Mouse (Mus musculus): ENCODE measurements around the gene Slc25a44. TPM values are rescaled to one million over a fixed set of nuclear protein-coding genes. Genes with fewer than 3 reads are reported as not detected.
A peak's percentile ranks its signal among the peaks of the same experiment; 100 is the strongest.

Slc25a44 gene
- 20.6 and 20.7 TPM in 2 replicates for polyA plus RNA-seq (2014; fragmentation: Nextera tagmentation; extraction: Ambion mirVana)

DNA sequence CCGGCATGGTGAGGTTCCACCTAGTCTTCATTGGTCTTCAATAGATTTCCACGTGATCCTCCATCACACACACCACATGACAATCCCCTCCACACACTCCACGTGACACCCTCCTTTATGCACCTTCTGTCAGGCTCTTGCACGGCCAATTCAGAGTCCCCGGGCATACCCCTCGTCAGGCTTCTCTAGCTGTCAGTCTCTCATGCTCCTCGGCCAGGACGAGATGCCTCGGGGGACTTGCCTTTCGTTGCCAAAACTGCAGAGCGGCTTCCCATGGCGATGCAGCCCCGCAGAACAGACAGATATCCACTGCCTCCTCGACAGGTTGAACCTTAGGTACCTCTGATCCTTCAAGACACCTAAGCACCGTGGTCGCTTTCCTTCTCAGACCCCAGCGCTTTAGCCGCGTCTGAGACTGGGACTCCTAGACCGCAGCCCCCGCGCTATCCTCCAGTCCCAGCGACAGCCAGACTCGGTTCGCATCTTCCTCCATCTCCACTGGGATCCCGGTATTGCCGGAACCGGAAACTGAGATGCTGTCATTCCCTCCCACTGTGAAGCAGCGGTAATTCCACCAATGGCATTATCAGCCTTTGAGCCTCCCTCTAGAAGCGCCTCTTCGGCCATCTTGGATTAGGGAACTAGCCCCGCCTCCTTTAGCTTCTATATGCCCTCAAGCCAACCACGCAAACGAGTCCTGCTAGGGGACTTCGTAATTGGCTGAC is at the start of gene Slc25a44:
Slc25a44 (minus strand) TSS at position 535 of the 725 bp plus-strand sequence.
- peak; percentile 78 for DNase-seq (ENCODE audit: low spot score)
- ATAC-seq (replicated peaks; ENCODE audit: low FRiP score), result peak; percentile 95
- Histone ChIP-seq H3K4me3 (ENCODE audit: low read depth, low read length) (peak within 1 kb of the TSS; percentile 82), H3K36me3 (ENCODE audit: control insufficient read depth, insufficient read depth, low read length) (peaks cover 13% of the 10 kb centered on the region; the same call in 1 of the 2 replicates), H3K9me3 (ENCODE audit: control insufficient read depth, low read length) (no peaks in the 10 kb centered on the region), H3K4me2 (peak within 1 kb of the TSS; percentile 91), H3K27me3 (replicated peaks; ENCODE audit: control insufficient read depth, insufficient read depth, low read length) (no peaks in the 10 kb centered on the region), H3K9ac (ENCODE audit: low read depth, low read length) (peak within 1 kb of the TSS; percentile 76), H3K4me1 (replicated peaks; ENCODE audit: control insufficient read depth, insufficient read depth, low read length) (peaks cover 24% of the 10 kb centered on the region), H3K27ac (ENCODE audit: low read depth, low read length) (peak within 1 kb of the TSS; percentile 26)
- WGBS, result 2% methylated on average over 35 of the region's 35 CpGs

DNA sequence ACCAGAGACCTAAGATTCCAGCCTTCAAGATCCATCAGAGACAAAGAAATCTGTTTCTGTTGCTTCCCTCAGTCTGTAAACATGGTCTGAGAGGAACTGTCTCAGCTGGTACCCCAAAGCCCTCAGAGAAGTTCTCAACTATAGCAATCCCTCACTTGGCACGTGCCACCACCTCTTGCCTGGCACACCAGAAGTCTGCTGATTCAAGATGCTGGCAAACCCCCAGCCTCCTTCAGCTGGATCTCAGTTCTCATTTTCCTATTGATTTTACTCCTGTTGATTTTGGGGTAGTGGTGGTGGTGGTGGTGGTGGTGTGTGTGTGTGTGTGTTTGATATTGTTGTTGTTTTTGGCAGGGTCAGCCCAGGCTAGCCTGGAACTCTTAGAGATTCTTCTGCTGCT is 48.6 kb upstream of the Slc25a44 start:
- 92% methylated on average over 1 of the region's 1 CpGs for WGBS
- Histone ChIP-seq H3K4me2 (no peak overlapping the region), H3K36me3 (ENCODE audit: control insufficient read depth, insufficient read depth, low read length) (no peaks in the 10 kb centered on the region), H3K4me3 (ENCODE audit: low read depth, low read length) (no peak overlapping the region), H3K27me3 (replicated peaks; ENCODE audit: control insufficient read depth, insufficient read depth, low read length) (no peaks in the 10 kb centered on the region), H3K9me3 (ENCODE audit: control insufficient read depth, low read length) (no peaks in the 10 kb centered on the region), H3K27ac (ENCODE audit: low read depth, low read length) (no peak overlapping the region), H3K4me1 (replicated peaks; ENCODE audit: control insufficient read depth, insufficient read depth, low read length) (no peaks in the 10 kb centered on the region; the same call in 1 of the 2 replicates), H3K9ac (ENCODE audit: low read depth, low read length) (no peak overlapping the region)
- ATAC-seq (replicated peaks; ENCODE audit: low FRiP score) (no peak), DNase-seq (ENCODE audit: low spot score) (no peak)

DNA sequence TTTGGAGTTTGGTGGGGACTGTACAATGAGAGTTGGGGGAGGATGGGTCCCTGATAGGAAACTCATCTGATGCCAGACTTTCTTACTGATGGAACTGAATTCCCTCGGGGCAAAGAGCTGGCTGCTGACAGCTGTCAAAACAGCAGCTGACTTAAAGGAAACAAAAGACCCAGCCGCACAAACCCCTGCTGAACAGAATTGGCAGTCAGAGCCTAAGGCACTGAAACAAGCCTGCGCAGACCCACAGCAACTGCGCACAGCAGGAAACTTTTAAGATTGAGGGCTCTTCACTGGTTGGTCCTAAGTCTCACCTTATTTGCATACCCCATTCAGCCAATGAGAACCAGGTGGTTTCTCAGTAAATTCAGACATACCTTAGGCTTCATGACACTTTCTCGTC is 48.1 kb upstream of the Slc25a44 start:
- H3K4me2 ChIP-seq, result no peak overlapping the region
- no peak overlapping the region for H3K4me3 ChIP-seq (ENCODE audit: low read depth, low read length)
- no peaks in the 10 kb centered on the region for H3K27me3 ChIP-seq (replicated peaks; ENCODE audit: control insufficient read depth, insufficient read depth, low read length)
- no peak overlapping the region for H3K9ac ChIP-seq (ENCODE audit: low read depth, low read length)
- H3K4me1 ChIP-seq (replicated peaks; ENCODE audit: control insufficient read depth, insufficient read depth, low read length), result no peaks in the 10 kb centered on the region; the same call in 1 of the 2 replicates
- ATAC-seq (replicated peaks; ENCODE audit: low FRiP score) (no peak), DNase-seq (ENCODE audit: low spot score) (no peak)
- WGBS, result 51% methylated on average over 5 of the region's 5 CpGs
- no peak overlapping the region for H3K27ac ChIP-seq (ENCODE audit: low read depth, low read length)
- H3K36me3 ChIP-seq (ENCODE audit: control insufficient read depth, insufficient read depth, low read length), result no peaks in the 10 kb centered on the region
- H3K9me3 ChIP-seq (ENCODE audit: control insufficient read depth, low read length), result no peaks in the 10 kb centered on the region

DNA sequence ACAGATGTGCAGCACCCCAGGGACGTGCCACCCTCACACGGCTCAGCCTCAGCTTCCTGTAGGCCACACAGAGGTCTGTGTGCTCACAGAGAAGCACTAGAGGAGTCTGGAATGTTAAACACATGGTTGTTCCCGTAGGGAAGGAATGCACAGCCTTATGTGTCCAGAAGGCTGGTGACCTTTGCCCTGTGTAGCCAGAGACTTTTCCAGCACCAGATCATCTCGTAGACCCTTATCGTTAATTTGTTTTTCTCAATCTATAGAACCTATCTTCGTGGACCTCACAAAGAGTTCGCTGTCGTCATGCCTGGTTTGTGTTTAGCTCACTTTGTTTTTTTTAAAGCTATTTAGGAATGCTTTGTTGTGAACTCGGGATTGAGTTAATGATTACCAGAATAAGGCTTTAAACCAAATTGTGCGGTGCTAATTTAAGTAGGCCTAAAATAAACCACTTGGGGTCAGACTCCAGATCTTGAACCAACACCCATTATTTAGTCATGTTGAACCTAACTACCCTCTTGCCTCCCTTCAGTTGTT is 46.1 kb upstream of the Slc25a44 start:
- Histone ChIP-seq H3K4me1 (replicated peaks; ENCODE audit: control insufficient read depth, insufficient read depth, low read length) (no peaks in the 10 kb centered on the region; the same call in 1 of the 2 replicates), H3K27ac (ENCODE audit: low read depth, low read length) (no peak overlapping the region), H3K9ac (ENCODE audit: low read depth, low read length) (no peak overlapping the region), H3K4me2 (no peak overlapping the region), H3K27me3 (replicated peaks; ENCODE audit: control insufficient read depth, insufficient read depth, low read length) (no peaks in the 10 kb centered on the region), H3K36me3 (ENCODE audit: control insufficient read depth, insufficient read depth, low read length) (no peaks in the 10 kb centered on the region), H3K4me3 (ENCODE audit: low read depth, low read length) (no peak overlapping the region), H3K9me3 (ENCODE audit: control insufficient read depth, low read length) (no peaks in the 10 kb centered on the region)
- ATAC-seq (replicated peaks; ENCODE audit: low FRiP score), result no peak
- WGBS, result 59% methylated on average over 10 of the region's 10 CpGs
- no peak for DNase-seq (ENCODE audit: low spot score)

DNA sequence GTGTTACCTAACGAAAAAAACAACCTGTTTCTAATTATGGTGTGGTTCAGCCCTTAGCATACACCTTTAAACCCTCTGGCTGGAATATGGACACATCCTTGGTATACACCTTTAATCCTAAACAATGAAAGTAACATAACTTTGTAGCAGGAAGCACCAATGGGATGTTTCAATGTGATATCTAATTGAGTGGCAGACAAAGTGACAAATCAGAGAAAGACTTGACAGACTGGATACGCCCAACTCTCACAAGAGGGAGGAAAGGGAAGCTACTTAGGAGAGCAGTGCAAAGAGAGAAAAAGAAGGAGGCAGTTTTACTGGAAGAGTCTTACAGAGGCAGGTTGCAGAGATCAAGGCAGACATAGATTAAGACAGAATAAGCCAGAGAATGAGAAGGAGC is 44.5 kb upstream of the Slc25a44 start:
- no peaks in the 10 kb centered on the region for H3K27me3 ChIP-seq (replicated peaks; ENCODE audit: control insufficient read depth, insufficient read depth, low read length)
- H3K36me3 ChIP-seq (ENCODE audit: control insufficient read depth, insufficient read depth, low read length), result no peaks in the 10 kb centered on the region
- no peak overlapping the region for H3K4me3 ChIP-seq (ENCODE audit: low read depth, low read length)
- H3K9ac ChIP-seq (ENCODE audit: low read depth, low read length), result no peak overlapping the region
- ATAC-seq (replicated peaks; ENCODE audit: low FRiP score) (no peak), DNase-seq (ENCODE audit: low spot score) (no peak)
- no peak overlapping the region for H3K27ac ChIP-seq (ENCODE audit: low read depth, low read length)
- H3K4me2 ChIP-seq, result no peak overlapping the region
- WGBS, result 79% methylated on average over 2 of the region's 2 CpGs
- no peaks in the 10 kb centered on the region; the same call in 1 of the 2 replicates for H3K4me1 ChIP-seq (replicated peaks; ENCODE audit: control insufficient read depth, insufficient read depth, low read length)
- no peaks in the 10 kb centered on the region for H3K9me3 ChIP-seq (ENCODE audit: control insufficient read depth, low read length)

DNA sequence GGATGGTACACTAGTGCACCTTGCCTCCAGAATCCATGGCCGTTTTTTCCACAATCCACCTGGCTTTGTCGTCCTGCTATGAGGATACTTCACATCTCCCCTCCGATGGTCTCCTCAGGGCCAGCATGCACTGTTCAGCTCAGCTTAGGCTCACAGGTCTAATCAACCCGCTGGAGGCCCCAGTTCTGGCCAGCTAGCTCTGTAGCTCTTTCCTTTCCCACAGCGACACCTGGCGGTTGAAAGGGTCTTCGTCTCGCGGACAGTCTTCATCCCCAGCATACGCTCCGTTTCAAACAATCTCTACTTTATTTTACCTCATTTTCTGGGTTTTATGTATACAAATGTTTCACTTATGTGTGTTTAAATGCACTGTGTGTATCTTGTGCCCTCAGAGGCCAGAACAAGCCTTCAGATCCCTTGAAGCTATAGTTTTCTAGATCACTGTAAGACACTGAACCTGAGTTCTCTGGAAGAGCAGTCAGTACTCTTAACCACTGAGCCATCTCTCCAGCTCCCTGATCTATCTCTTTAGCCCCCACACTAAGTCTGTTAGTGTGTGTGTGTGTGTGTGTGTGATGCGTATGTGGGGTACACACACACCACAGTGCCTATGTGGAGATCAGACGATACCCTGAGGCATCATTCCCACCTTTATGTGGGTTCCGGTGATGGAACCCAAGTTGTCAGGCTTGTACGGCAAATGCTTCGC is 42.3 kb upstream of the Slc25a44 start:
- H3K4me3 ChIP-seq (ENCODE audit: low read depth, low read length), result no peak overlapping the region
- 31% methylated on average over 16 of the region's 16 CpGs for WGBS
- H3K4me1 ChIP-seq (replicated peaks; ENCODE audit: control insufficient read depth, insufficient read depth, low read length), result no peaks in the 10 kb centered on the region; the same call in 1 of the 2 replicates
- H3K27me3 ChIP-seq (replicated peaks; ENCODE audit: control insufficient read depth, insufficient read depth, low read length), result no peaks in the 10 kb centered on the region; the same call in 1 of the 2 replicates
- H3K9ac ChIP-seq (ENCODE audit: low read depth, low read length), result no peak overlapping the region
- ATAC-seq (replicated peaks; ENCODE audit: low FRiP score) (peak; percentile 79), DNase-seq (ENCODE audit: low spot score) (peak; percentile 81)
- no peaks in the 10 kb centered on the region for H3K36me3 ChIP-seq (ENCODE audit: control insufficient read depth, insufficient read depth, low read length)
- no peak overlapping the region for H3K4me2 ChIP-seq
- H3K27ac ChIP-seq (ENCODE audit: low read depth, low read length), result no peak overlapping the region
- H3K9me3 ChIP-seq (ENCODE audit: control insufficient read depth, low read length), result no peaks in the 10 kb centered on the region

DNA sequence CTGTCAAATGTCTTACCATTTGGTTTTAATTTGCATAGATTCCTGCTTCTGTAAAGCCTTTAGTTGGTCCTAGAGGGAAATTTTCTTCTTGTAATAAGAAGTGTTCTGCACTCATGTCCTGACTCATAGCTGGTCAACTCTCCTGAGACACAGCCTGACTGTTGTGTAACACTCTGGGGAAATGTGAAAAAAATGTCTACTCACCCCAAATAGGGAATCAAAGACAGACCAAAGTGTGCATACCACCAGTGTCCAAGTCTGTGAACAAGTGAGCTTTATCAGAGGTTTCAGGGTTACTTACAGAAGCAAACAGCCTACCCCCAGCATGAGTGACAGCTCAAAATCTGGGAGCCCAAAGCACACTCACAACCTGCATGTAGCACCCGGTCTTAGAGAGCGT is 40.2 kb upstream of the Slc25a44 start:
- no peak overlapping the region for H3K4me2 ChIP-seq
- 73% methylated on average over 2 of the region's 2 CpGs for WGBS
- H3K4me3 ChIP-seq (ENCODE audit: low read depth, low read length), result no peak overlapping the region
- ATAC-seq (replicated peaks; ENCODE audit: low FRiP score), result no peak
- no peak overlapping the region for H3K27ac ChIP-seq (ENCODE audit: low read depth, low read length)
- no peaks in the 10 kb centered on the region for H3K4me1 ChIP-seq (replicated peaks; ENCODE audit: control insufficient read depth, insufficient read depth, low read length)
- H3K36me3 ChIP-seq (ENCODE audit: control insufficient read depth, insufficient read depth, low read length), result no peaks in the 10 kb centered on the region
- H3K9me3 ChIP-seq (ENCODE audit: control insufficient read depth, low read length), result no peaks in the 10 kb centered on the region
- peaks cover 15% of the 10 kb centered on the region for H3K27me3 ChIP-seq (replicated peaks; ENCODE audit: control insufficient read depth, insufficient read depth, low read length)
- no peak overlapping the region for H3K9ac ChIP-seq (ENCODE audit: low read depth, low read length)
- no peak for DNase-seq (ENCODE audit: low spot score)

DNA sequence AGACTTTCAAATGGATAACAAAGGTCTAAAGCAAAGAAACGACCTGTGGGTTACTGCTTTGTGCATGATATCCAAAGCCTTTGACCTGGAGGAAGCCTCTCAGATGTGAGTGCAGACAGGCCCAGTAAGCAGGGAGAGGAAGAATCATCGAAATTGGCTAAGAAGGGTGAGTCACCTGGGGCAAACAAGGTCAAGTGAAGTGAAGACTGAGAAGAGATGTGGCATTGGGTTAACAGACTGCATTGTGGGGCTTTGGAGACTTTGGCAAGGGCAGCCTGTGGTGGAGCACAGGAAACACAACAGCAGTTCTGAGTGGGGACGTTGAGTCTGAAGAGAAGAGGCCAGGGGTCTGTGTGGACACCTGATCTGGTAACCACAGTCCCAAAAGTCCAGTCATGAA is 39.5 kb upstream of the Slc25a44 start:
- ATAC-seq (replicated peaks; ENCODE audit: low FRiP score) (no peak), DNase-seq (ENCODE audit: low spot score) (no peak)
- Histone ChIP-seq H3K9ac (ENCODE audit: low read depth, low read length) (no peak overlapping the region), H3K4me2 (no peak overlapping the region), H3K4me1 (replicated peaks; ENCODE audit: control insufficient read depth, insufficient read depth, low read length) (no peaks in the 10 kb centered on the region), H3K36me3 (ENCODE audit: control insufficient read depth, insufficient read depth, low read length) (no peaks in the 10 kb centered on the region), H3K27ac (ENCODE audit: low read depth, low read length) (no peak overlapping the region), H3K4me3 (ENCODE audit: low read depth, low read length) (no peak overlapping the region), H3K9me3 (ENCODE audit: control insufficient read depth, low read length) (no peaks in the 10 kb centered on the region), H3K27me3 (replicated peaks; ENCODE audit: control insufficient read depth, insufficient read depth, low read length) (peaks cover 18% of the 10 kb centered on the region)
- 34% methylated on average over 3 of the region's 3 CpGs for WGBS

All from liver, embryonic 11.5 days (tissue).